Mouse (Mus musculus) G1E (cell line): ENCODE data around the gene Cnpy3.

ENCODE experiments used
- CTCF ChIP-seq: IDR thresholded peaks from 2 replicates; pipeline ENCODE4 v1.5.1; 2012; ENCODE audit warnings: low read depth, low read length, inconsistent platforms, mixed read lengths
- GATA1 ChIP-seq: IDR thresholded peaks from 2 replicates; pipeline ENCODE4 v1.6.1; 2012; ENCODE audit warnings: borderline replicate concordance, low read length, inconsistent platforms, mixed read lengths
- GATA2 ChIP-seq: IDR thresholded peaks from 2 replicates; pipeline ENCODE4 v1.6.1; 2012; ENCODE audit warnings: low read depth, low read length, inconsistent platforms, borderline replicate concordance
- POLR2AphosphoS5 ChIP-seq: IDR thresholded peaks from 2 replicates; pipeline ENCODE4 v1.6.1; 2012; ENCODE audit warnings: low read depth, low read length, inconsistent platforms; ENCODE audit not compliant: insufficient replicate concordance
- TAL1 ChIP-seq: conservative IDR thresholded peaks from 2 replicates; pipeline ENCODE4 v1.6.1; 2012; ENCODE audit warnings: low read depth, low read length, inconsistent platforms, mixed read lengths

DNA sequence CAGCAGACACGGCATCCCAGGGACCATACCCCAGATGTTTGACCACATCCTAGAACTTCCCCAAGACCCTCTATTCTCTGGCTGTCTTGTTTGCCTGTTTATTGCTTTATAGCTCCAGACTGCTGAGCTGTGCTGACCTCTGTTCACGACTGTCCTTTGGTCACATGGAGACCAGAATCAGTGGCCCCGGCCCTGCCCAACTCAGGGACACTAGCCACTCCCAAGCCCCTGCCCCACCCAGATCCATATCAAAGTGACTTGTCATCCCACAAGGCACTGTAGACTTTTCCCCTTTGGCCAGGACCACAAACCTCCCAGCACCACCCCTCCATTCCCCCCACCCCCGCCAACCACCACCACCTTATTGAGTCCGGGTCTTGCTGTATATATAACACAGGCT, 52.8 kb downstream of the Cnpy3 start:
- TF ChIP-seq CTCF (no peak), GATA1 (no peak), TAL1 (no peak), GATA2 (no peak), POLR2AphosphoS5 (no peak)
